Mouse (Mus musculus) lung, adult 2 months (tissue): ENCODE results near the gene Gm28079. TPM values are rescaled to one million over a fixed set of nuclear protein-coding genes. Genes with fewer than 3 reads are reported as not detected.
"Not testable (repeated sequence)": the region's sequence is repeated elsewhere in the genome, so short reads cannot be mapped to it uniquely, and the experiment has no call there.

ENCODE experiments used
- DNase-seq: peaks from one replicate; pipeline ENCODE4 v3.0.0; 2022
- H3K4me1 ChIP-seq: fragments of 200-500 bp; 2 replicates; pipeline ENCODE4 v1.6.1; 2011; ENCODE audit warnings: low read length; ENCODE audit not compliant: control insufficient read depth, insufficient read depth
- H3K4me3 ChIP-seq: fragments of 200-500 bp; replicated peaks from 2 replicates; pipeline ENCODE3; 2011; ENCODE audit warnings: low read depth, mild to moderate bottlenecking, control low read depth, low read length; ENCODE audit errors: extremely low read depth
- WGBS: fragments of 180-500 bp; shearing (Covaris S2); methylation state at CpG from one replicate; pipeline ENCODE4 v1.1.7; 2018; 5-methylcytosine and 5-hydroxymethylcytosine counted together
- polyA plus RNA-seq: library from polyadenylated mRNA; depleted of rRNA; stranded (reverse); fragments of >200 nt; gene quantifications from 2 replicates; pipeline ENCODE4 v1.2.3, GENCODE M21; 2012; rRNA removed

Gene Gm28079
- not detected in 2 replicates for polyA plus RNA-seq

DNA sequence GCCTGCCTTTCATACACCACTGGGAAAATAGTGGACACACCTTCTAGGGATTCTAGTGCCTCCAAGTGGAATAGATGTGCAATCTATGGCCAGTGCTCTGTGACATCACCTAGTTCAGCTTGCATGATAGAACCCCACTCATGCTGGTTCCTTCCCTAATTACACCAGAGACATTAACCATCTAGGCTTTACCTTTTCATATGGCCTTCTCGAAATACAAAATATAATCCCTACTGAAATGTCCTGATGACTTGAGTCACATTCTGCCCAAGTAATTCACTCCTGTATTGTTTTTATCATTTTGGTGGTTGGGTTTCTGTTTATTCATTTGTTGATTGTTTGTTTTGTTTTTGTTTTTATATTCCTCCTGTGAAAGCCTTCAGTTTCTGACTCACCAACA is at the start of gene Gm28079:
Gene Gm28079, minus strand, starts transcription at position 101 of the 400 bp plus-strand sequence.
- WGBS: no CpG with 5 or more reads among the region's 1 CpGs
- H3K4me1 ChIP-seq, DNase-seq, H3K4me3 ChIP-seq: not testable (repeated sequence)
